Mouse (Mus musculus) E14TG2a.4 (cell line): ENCODE measurements around the gene Hyal1.

Experiments
- CTCF ChIP-seq: conservative IDR thresholded peaks from 2 replicates; pipeline ENCODE4 v1.5.1; 2014; ENCODE audit warnings: low read length
- NANOG ChIP-seq: IDR thresholded peaks from 2 replicates; pipeline ENCODE4 v1.6.1; 2014; ENCODE audit warnings: borderline replicate concordance, low read length, mixed read lengths

DNA sequence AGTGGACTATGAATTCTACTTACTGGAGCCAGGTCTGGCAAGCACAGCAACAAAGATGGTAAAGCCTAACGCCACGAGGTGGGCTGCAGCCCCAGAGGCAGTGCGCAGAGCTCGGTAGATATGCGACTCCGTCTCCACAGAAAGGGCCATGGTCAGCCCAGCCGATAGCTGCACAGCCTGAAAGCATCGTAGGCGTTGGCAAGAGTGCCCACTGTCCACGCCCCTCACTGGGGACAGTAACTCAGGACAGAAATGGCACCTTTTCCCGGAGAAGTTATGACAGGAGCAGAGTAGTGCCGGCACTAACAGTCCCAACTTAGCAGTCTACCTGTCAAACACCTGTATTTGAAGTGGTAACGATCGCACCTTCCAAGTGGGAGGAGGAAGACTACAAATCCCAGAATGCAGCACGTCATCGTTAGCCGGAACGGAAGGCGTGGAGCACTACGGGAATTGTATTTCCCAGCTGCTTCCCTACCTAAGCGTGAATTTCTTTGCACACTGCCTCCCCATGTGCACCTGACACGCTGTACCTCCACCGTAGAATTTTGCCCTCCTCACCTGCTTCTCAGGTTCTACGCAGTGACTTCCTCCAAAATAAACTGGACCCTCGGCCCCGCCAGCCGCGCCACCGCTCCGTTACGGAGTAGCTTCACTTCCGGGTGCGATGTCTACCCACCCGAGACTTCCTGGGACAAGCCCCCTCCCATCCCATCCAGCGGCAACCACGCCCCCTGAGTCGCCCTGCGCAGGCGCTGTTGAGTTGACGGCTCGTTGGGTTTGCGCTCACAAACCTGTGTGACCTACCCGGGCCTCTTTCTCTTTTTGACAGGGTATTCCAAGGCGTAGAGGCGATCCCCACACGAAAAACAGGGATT, 35.0 kb upstream of the Hyal1 start, which contains the start of the genes Cyb561d2 and Nprl2:
- TF ChIP-seq CTCF: no peak
- TF ChIP-seq NANOG: no peak
